Mouse (Mus musculus) intestine, embryonic 16.5 days (tissue): ENCODE measurements at regions not wholly inside any gene's neighbourhood (a gene's known extent, or its start where the extent isn't known, plus 50 kb on each side); places are given as distances from the start of the nearest gene placed in this dataset.

Experiments
- ATAC-seq: fragments of 200-750 bp; cut with Nextera tagmentation; 2 replicates; pipeline ENCODE4 v1.8.0; 2017; ENCODE audit warnings: moderate TSS enrichment, moderate library complexity
- H3K27ac ChIP-seq: fragments of 300-500 bp; sonication (generic); 2 replicates; pipeline ENCODE4 v1.5.1; 2014; ENCODE audit warnings: mild to moderate bottlenecking, low read length
- H3K27me3 ChIP-seq: fragments of 300-500 bp; sonication (generic); replicated peaks from 2 replicates; pipeline ENCODE4 v1.6.1; 2014; ENCODE audit warnings: low read length, control low read depth, mixed read lengths; ENCODE audit not compliant: control insufficient read depth, insufficient read depth
- H3K36me3 ChIP-seq: fragments of 300-500 bp; sonication (generic); 2 replicates; pipeline ENCODE4 v1.6.1; 2014; ENCODE audit warnings: low read length, control low read depth; ENCODE audit not compliant: control insufficient read depth, insufficient read depth
- H3K4me1 ChIP-seq: fragments of 300-500 bp; sonication (generic); 2 replicates; pipeline ENCODE4 v1.6.1; 2014; ENCODE audit warnings: low read length, control low read depth, mixed read lengths; ENCODE audit not compliant: control insufficient read depth, insufficient read depth
- H3K4me2 ChIP-seq: fragments of 300-500 bp; sonication (generic); 2 replicates; pipeline ENCODE4 v1.6.1; 2014; ENCODE audit warnings: low read depth, low read length, control low read depth
- H3K4me3 ChIP-seq: fragments of 300-500 bp; sonication (generic); 2 replicates; pipeline ENCODE4 v1.5.1; 2014; ENCODE audit warnings: mild to moderate bottlenecking, low read length
- H3K9ac ChIP-seq: fragments of 300-500 bp; sonication (generic); 2 replicates; pipeline ENCODE4 v1.6.1; 2014; ENCODE audit warnings: low read depth, low read length
- H3K9me3 ChIP-seq: fragments of 300-500 bp; sonication (generic); 2 replicates; pipeline ENCODE4 v1.6.1; 2016; ENCODE audit warnings: low read length, control low read depth; ENCODE audit not compliant: control insufficient read depth
- WGBS: fragments of 180-500 bp; shearing (Covaris S2); extraction: QIAGEN DNeasy Blood & Tissue Kit; methylation state at CpG from one replicate; pipeline ENCODE4 v1.1.7; 2014; 5-methylcytosine and 5-hydroxymethylcytosine counted together

- H3K27ac ChIP-seq, result no peak overlapping the region
- H3K4me2 ChIP-seq, result no peak overlapping the region
- H3K4me1 ChIP-seq, result no peaks in the 10 kb centered on the region; the same call in 1 of the 2 replicates
- no peaks in the 10 kb centered on the region for H3K27me3 ChIP-seq
- WGBS, result 81% methylated on average over 5 of the region's 5 CpGs
- no peak overlapping the region for H3K9ac ChIP-seq
- no peak for ATAC-seq
- no peaks in the 10 kb centered on the region for H3K36me3 ChIP-seq
- no peaks in the 10 kb centered on the region for H3K9me3 ChIP-seq
- H3K4me3 ChIP-seq, result no peak overlapping the region
Measured at GRCm38 (mm10) chr12:98002217-98002616, 257.0 kb downstream of the Galc start.

- Histone ChIP-seq H3K36me3 (no peaks in the 10 kb centered on the region), H3K9me3 (no peaks in the 10 kb centered on the region), H3K4me3 (no peak overlapping the region), H3K27ac (no peak overlapping the region), H3K4me1 (no peaks in the 10 kb centered on the region), H3K27me3 (no peaks in the 10 kb centered on the region), H3K9ac (no peak overlapping the region), H3K4me2 (no peak overlapping the region)
- 43% methylated on average over 1 of the region's 1 CpGs for WGBS
- no peak for ATAC-seq
Measured at GRCm38 (mm10) chr12:97994884-97995283, 264.4 kb downstream of the Galc start.

- 85% methylated on average over 3 of the region's 3 CpGs for WGBS
- Histone ChIP-seq H3K27ac (no peak overlapping the region), H3K9ac (no peak overlapping the region), H3K4me3 (no peak overlapping the region), H3K4me1 (no peaks in the 10 kb centered on the region), H3K9me3 (no peaks in the 10 kb centered on the region), H3K36me3 (no peaks in the 10 kb centered on the region), H3K4me2 (no peak overlapping the region), H3K27me3 (no peaks in the 10 kb centered on the region)
- ATAC-seq, result no peak
Measured at GRCm38 (mm10) chr12:97993937-97994336, 265.3 kb downstream of the Galc start.

GRCm38 (mm10) chr12:97983390-97983789 is 275.9 kb downstream of the Galc start:
- no peak overlapping the region for H3K4me3 ChIP-seq
- no peaks in the 10 kb centered on the region for H3K9me3 ChIP-seq
- 96% methylated on average over 1 of the region's 1 CpGs for WGBS

GRCm38 (mm10) chr12:97978668-97979067 is 280.6 kb downstream of the Galc start:
- Histone ChIP-seq H3K4me2 (no peak overlapping the region), H3K36me3 (no peaks in the 10 kb centered on the region), H3K9ac (no peak overlapping the region), H3K27me3 (no peaks in the 10 kb centered on the region), H3K27ac (no peak overlapping the region), H3K4me3 (no peak overlapping the region), H3K4me1 (no peaks in the 10 kb centered on the region), H3K9me3 (no peaks in the 10 kb centered on the region)
- no peak for ATAC-seq
- WGBS, result 66% methylated on average over 3 of the region's 3 CpGs

More at GRCm38 (mm10) chr12:97983390-97983789, 275.9 kb downstream of the Galc start:
- H3K9ac ChIP-seq, result no peak overlapping the region
- H3K4me2 ChIP-seq, result no peak overlapping the region
- H3K27ac ChIP-seq, result no peak overlapping the region
- no peak for ATAC-seq
- no peaks in the 10 kb centered on the region for H3K27me3 ChIP-seq
- H3K4me1 ChIP-seq, result no peaks in the 10 kb centered on the region
- H3K36me3 ChIP-seq, result no peaks in the 10 kb centered on the region

- no peak overlapping the region for H3K4me3 ChIP-seq
- H3K36me3 ChIP-seq, result no peaks in the 10 kb centered on the region
- H3K9ac ChIP-seq, result no peak overlapping the region
- no peaks in the 10 kb centered on the region for H3K4me1 ChIP-seq
- no peak for ATAC-seq
- H3K27ac ChIP-seq, result no peak overlapping the region
- H3K27me3 ChIP-seq, result no peaks in the 10 kb centered on the region
- no peaks in the 10 kb centered on the region for H3K9me3 ChIP-seq
- no peak overlapping the region for H3K4me2 ChIP-seq
- 78% methylated on average over 8 of the region's 8 CpGs for WGBS
Measured at GRCm38 (mm10) chr12:97978178-97978651, 281.0 kb downstream of the Galc start.

GRCm38 (mm10) chr12:97977633-97978032 is 281.6 kb downstream of the Galc start:
- H3K4me1 ChIP-seq, result no peaks in the 10 kb centered on the region
- no peaks in the 10 kb centered on the region for H3K9me3 ChIP-seq
- H3K4me2 ChIP-seq, result no peak overlapping the region
- no peak for ATAC-seq
- no peak overlapping the region for H3K4me3 ChIP-seq
- no peaks in the 10 kb centered on the region for H3K36me3 ChIP-seq
- H3K27ac ChIP-seq, result no peak overlapping the region
- no peak overlapping the region for H3K9ac ChIP-seq
- 77% methylated on average over 3 of the region's 3 CpGs for WGBS
- no peaks in the 10 kb centered on the region for H3K27me3 ChIP-seq

GRCm38 (mm10) chr12:97973909-97974510 is 285.2 kb downstream of the Galc start:
- no peaks in the 10 kb centered on the region for H3K4me1 ChIP-seq
- H3K27me3 ChIP-seq, result no peaks in the 10 kb centered on the region
- no peak overlapping the region for H3K27ac ChIP-seq
- WGBS, result 67% methylated on average over 10 of the region's 10 CpGs
- no peaks in the 10 kb centered on the region for H3K36me3 ChIP-seq
- no peak overlapping the region for H3K4me2 ChIP-seq
- H3K4me3 ChIP-seq, result no peak overlapping the region
- ATAC-seq, result no peak
- no peak overlapping the region for H3K9ac ChIP-seq
- no peaks in the 10 kb centered on the region for H3K9me3 ChIP-seq

- H3K4me1 ChIP-seq, result no peaks in the 10 kb centered on the region
- 61% methylated on average over 4 of the region's 4 CpGs for WGBS
- H3K4me2 ChIP-seq, result no peak overlapping the region
- H3K9ac ChIP-seq, result no peak overlapping the region
- H3K4me3 ChIP-seq, result no peak overlapping the region
- ATAC-seq, result no peak
- no peaks in the 10 kb centered on the region for H3K9me3 ChIP-seq
- no peaks in the 10 kb centered on the region for H3K27me3 ChIP-seq
- no peak overlapping the region for H3K27ac ChIP-seq
- no peaks in the 10 kb centered on the region for H3K36me3 ChIP-seq
Measured at GRCm38 (mm10) chr12:97957201-97957600, 302.1 kb downstream of the Galc start.

GRCm38 (mm10) chr12:97953336-97953735 is 305.9 kb downstream of the Galc start:
- no peak overlapping the region for H3K4me2 ChIP-seq
- no peaks in the 10 kb centered on the region for H3K36me3 ChIP-seq
- H3K4me1 ChIP-seq, result no peaks in the 10 kb centered on the region
- no peak overlapping the region for H3K4me3 ChIP-seq
- H3K9me3 ChIP-seq, result no peaks in the 10 kb centered on the region; the same call in 1 of the 2 replicates
- ATAC-seq, result no peak
- no peak overlapping the region for H3K27ac ChIP-seq
- H3K9ac ChIP-seq, result no peak overlapping the region
- 67% methylated on average over 3 of the region's 3 CpGs for whole genome bisulfite sequencing
- H3K27me3 ChIP-seq, result no peaks in the 10 kb centered on the region
